Mouse (Mus musculus) limb, embryonic 11.5 days (tissue): ENCODE results near the gene Zc3h10. TPM values are rescaled to one million over a fixed set of nuclear protein-coding genes. Genes with fewer than 3 reads are reported as not detected.
A peak's percentile ranks its signal among the peaks of the same experiment; 100 is the strongest.
"Not testable (repeated sequence)": the region's sequence is repeated elsewhere in the genome, so short reads cannot be mapped to it uniquely, and the experiment has no call there.

ENCODE experiments used
- ATAC-seq: fragments of 200-750 bp; cut with Nextera tagmentation; 2 replicates; pipeline ENCODE4 v1.8.0; 2017; ENCODE audit warnings: low read depth; ENCODE audit not compliant: insufficient number of reproducible peaks, low FRiP score, low TSS enrichment
- DNase-seq: peaks from one replicate; pipeline ENCODE4 v3.0.0-alpha.2; 2015; ENCODE audit warnings: low spot score
- H3K27ac ChIP-seq: fragments of 300-500 bp; sonication (generic); replicated peaks from 2 replicates; pipeline ENCODE4 v1.5.1; 2014; ENCODE audit warnings: low read depth, mild to moderate bottlenecking, low read length
- H3K27me3 ChIP-seq: fragments of 300-500 bp; sonication (generic); 2 replicates; pipeline ENCODE4 v1.6.1; 2014; ENCODE audit warnings: mild to moderate bottlenecking, low read length, mixed read lengths; ENCODE audit not compliant: control insufficient read depth, insufficient read depth
- H3K36me3 ChIP-seq: fragments of 300-500 bp; sonication (generic); 2 replicates; pipeline ENCODE4 v1.6.1; 2014; ENCODE audit warnings: mild to moderate bottlenecking, low read length, moderate library complexity, mixed read lengths; ENCODE audit not compliant: control insufficient read depth, insufficient read depth
- H3K4me1 ChIP-seq: fragments of 300-500 bp; sonication (generic); 2 replicates; pipeline ENCODE4 v1.6.1; 2014; ENCODE audit warnings: low read length, mixed read lengths; ENCODE audit not compliant: control insufficient read depth, insufficient read depth
- H3K4me2 ChIP-seq: fragments of 300-500 bp; sonication (generic); 2 replicates; pipeline ENCODE4 v1.6.1; 2014; ENCODE audit warnings: low read depth, mild to moderate bottlenecking, moderate library complexity; ENCODE audit not compliant: severe bottlenecking
- H3K4me3 ChIP-seq: fragments of 300-500 bp; sonication (generic); 2 replicates; pipeline ENCODE4 v1.5.1; 2014; ENCODE audit warnings: low read depth, low read length
- H3K9ac ChIP-seq: fragments of 300-500 bp; sonication (generic); 2 replicates; pipeline ENCODE4 v1.6.1; 2014; ENCODE audit warnings: mild to moderate bottlenecking, low read length
- H3K9me3 ChIP-seq: fragments of 300-500 bp; sonication (generic); 2 replicates; pipeline ENCODE4 v1.6.1; 2016; ENCODE audit warnings: low read length; ENCODE audit not compliant: control insufficient read depth
- WGBS: fragments of 180-500 bp; shearing (Covaris S2); extraction: QIAGEN DNeasy Blood & Tissue Kit; methylation state at CpG from one replicate; pipeline ENCODE4 v1.1.7; 2014; 5-methylcytosine and 5-hydroxymethylcytosine counted together
- microRNA-seq: library from miRNA; unstranded; fragments of <30 nt; microRNA quantifications from one replicate; pipeline ENCODE4, GENCODE M21; 2016
- polyA plus RNA-seq: library from polyadenylated mRNA; unstranded; fragments of >200 nt; fragmentation: Nextera tagmentation; extraction: Ambion mirVana; gene quantifications from 2 replicates; pipeline ENCODE4 v1.2.1, GENCODE M21; 2014

Zc3h10 gene
- polyA plus RNA-seq, 1 experiment from 2014 or later = 19.4 TPM

- Histone ChIP-seq H3K4me3 (peak overlapping the region; percentile 86; the same call in 1 of the 2 replicates), H3K4me2 (peak overlapping the region; percentile 77; the same call in 1 of the 2 replicates), H3K27ac (no peak overlapping the region), H3K9ac (no peak overlapping the region), H3K4me1 (peaks cover 11% of the 10 kb centered on the region), H3K27me3 (no peaks in the 10 kb centered on the region), H3K36me3 (peaks cover 11% of the 10 kb centered on the region), H3K9me3 (no peaks in the 10 kb centered on the region)
- 71% methylated on average over 2 of the region's 2 CpGs for WGBS
- DNase-seq (no peak), ATAC-seq (no peak)
Observed at GRCm38 (mm10) chr10:128495270-128495669, 52.3 kb downstream of the Zc3h10 start.

GRCm38 (mm10) chr10:128494667-128495245 is 52.8 kb downstream of the Zc3h10 start:
- peaks cover 14% of the 10 kb centered on the region for H3K36me3 ChIP-seq
- H3K4me3 ChIP-seq = peak overlapping the region; percentile 86
- peak; percentile 42 for DNase-seq
- peaks cover 11% of the 10 kb centered on the region for H3K4me1 ChIP-seq
- H3K27me3 ChIP-seq = no peaks in the 10 kb centered on the region
- H3K27ac ChIP-seq = no peak overlapping the region
- 56% methylated on average over 11 of the region's 11 CpGs for WGBS
- peak overlapping the region; percentile 77 for H3K4me2 ChIP-seq
- peak overlapping the region; percentile 71 for H3K9ac ChIP-seq
- no peak for ATAC-seq
- no peaks in the 10 kb centered on the region for H3K9me3 ChIP-seq

DNA sequence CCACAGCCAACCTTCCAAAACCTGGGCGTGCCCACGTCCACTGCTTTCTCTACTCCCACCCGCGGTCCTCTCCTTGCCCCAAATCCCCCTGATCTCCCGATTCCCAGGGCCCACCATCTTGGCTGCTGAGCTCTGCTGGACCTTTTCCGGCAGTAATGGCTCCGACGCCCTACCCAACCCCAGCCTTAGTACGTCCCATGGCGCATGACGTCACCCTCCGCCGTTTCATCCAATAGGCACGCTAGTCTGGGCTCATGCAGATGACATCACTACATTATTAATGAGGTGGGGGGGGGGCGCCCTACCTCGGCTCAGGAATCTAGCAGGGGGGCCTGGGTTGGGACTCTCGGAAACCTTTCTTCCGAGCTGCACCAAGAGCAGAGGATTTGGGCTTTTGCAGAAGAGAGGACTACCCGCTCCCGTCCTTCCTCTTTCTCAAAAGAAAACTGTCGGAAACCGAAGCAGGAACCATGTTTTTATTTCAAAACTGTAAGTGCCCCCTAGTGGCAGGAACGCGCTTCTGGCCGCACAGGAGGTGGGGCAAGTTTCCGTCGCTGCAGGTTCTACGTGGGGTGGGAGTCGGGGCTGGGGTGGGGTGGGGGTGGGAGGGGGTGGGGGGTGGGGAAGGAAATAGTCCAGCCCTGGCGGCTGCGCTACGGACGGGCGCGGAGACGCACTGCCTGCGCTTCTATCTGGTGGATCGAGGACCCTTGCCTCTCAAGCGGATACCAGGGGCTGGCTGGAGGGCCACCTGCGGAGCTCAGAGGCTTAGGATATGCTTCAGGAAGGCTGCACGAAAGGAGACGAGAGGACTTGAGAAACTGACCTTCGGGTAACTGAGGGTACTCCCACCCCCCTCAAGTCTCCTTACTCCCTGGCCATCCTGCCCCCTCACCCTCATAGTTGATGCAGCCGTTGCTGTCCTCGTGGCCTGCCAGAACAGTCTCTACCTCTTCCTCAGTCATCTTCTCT is 53.6 kb downstream of the Zc3h10 start, which contains the start of gene Myl6:
Gene Myl6, minus strand, starts transcription at position 451 of the 972 bp plus-strand sequence.
- peak; percentile 92 for ATAC-seq
- Histone ChIP-seq H3K9ac (peak within 1 kb of the TSS; percentile 79), H3K27me3 (no peaks in the 10 kb centered on the region), H3K36me3 (peaks cover 18% of the 10 kb centered on the region), H3K4me1 (peaks cover 11% of the 10 kb centered on the region), H3K4me3 (peak within 1 kb of the TSS; percentile 86), H3K9me3 (no peaks in the 10 kb centered on the region), H3K27ac (peak within 1 kb of the TSS; percentile 73), H3K4me2 (peak within 1 kb of the TSS; percentile 77)
- peak; percentile 99 for DNase-seq
- under 1% methylated on average over 45 of the region's 45 CpGs for WGBS

GRCm38 (mm10) chr10:128493319-128493694 is 54.3 kb downstream of the Zc3h10 start:
- Histone ChIP-seq H3K27me3 (no peaks in the 10 kb centered on the region), H3K27ac (peak overlapping the region; percentile 73), H3K9ac (peak overlapping the region; percentile 79), H3K4me3 (peak overlapping the region; percentile 86), H3K4me2 (peak overlapping the region; percentile 59), H3K9me3 (no peaks in the 10 kb centered on the region), H3K4me1 (peaks cover 11% of the 10 kb centered on the region), H3K36me3 (peaks cover 19% of the 10 kb centered on the region)
- ATAC-seq (peak; percentile 14), DNase-seq (no peak)
- under 1% methylated on average over 12 of the region's 12 CpGs for WGBS

DNA sequence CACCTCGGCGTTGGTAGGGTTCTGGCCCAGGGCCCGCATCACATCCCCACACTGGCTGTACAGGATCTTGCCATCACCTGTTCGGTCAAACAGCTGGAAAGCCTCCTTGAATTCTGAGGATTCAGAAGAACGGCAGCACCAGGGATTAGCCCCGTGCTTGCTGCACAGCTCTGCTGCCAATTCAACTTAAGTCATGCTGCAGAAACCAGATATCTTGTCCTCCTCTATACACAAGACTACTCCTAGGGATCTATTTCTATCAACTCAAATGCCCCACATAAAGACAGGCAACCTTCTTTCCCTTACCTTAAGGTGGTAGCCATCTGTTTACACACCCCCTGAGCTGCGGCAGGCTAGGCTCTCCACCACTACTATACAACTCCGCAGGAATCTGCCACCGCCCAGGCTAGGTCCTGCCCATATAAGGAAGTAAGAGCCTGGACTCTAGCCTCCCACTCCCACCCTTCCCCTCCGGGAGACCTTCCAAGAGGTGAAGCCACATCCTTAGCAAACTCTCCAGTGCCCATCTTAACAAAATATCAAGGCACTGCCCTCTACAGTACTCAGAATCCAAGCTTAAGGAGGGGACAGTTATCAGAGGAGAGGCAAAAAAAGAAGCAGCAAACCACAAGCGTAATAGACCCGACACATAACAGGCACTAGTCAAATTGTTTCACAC is 54.8 kb downstream of the Zc3h10 start:
- DNase-seq (peak; percentile 64), ATAC-seq (no peak)
- Histone ChIP-seq H3K27ac (peak overlapping the region; percentile 73), H3K4me1 (peaks cover 11% of the 10 kb centered on the region), H3K4me3 (peak overlapping the region; percentile 86), H3K9ac (peak overlapping the region; percentile 79), H3K36me3 (peaks cover 23% of the 10 kb centered on the region), H3K27me3 (no peaks in the 10 kb centered on the region), H3K9me3 (no peaks in the 10 kb centered on the region), H3K4me2 (peak overlapping the region; percentile 59)
- WGBS = 32% methylated on average over 12 of the region's 12 CpGs

DNA sequence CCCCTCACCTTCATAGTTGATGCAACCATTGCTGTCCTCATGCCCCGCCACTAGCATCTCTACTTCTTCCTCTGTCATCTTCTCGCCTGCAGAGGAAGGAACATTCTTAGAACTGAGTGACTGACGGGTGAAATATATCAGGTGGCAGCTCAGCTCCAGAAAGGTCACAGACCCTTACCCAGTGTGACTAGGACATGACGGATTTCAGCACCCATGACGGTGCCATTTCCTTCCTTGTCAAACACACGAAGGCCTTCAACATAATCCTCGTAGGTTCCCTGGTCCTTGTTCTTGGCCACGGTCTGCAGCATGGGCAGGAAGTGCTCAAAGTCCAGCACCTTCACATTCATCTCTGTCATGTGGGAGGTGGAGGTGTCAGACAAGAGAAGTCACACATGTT is 55.5 kb downstream of the Zc3h10 start:
- H3K9me3 ChIP-seq, DNase-seq, ATAC-seq, H3K27me3 ChIP-seq, H3K9ac ChIP-seq, H3K27ac ChIP-seq: not testable (repeated sequence)
- Histone ChIP-seq H3K4me2 (peak overlapping the region; percentile 59), H3K4me3 (peak overlapping the region; percentile 86), H3K36me3 (peaks cover 30% of the 10 kb centered on the region), H3K4me1 (peaks cover 11% of the 10 kb centered on the region)
- WGBS = 74% methylated on average over 7 of the region's 8 CpGs

Small RNA genes lying within 50 kb of the gene (microRNA-seq; reads per million reads assigned to microRNA genes)
- gene Gm47275 (not detected), gene Mir6916 (not detected), gene Mir6917 (not detected)

Other genes with a start within 250 kb of the Zc3h10 start
- gene Il23a, start 249.0 kb downstream of the Zc3h10 start, polyA plus RNA-seq = not detected in 2 replicates
- 37.5 and 38.7 TPM in 2 replicates for gene Pan2, start 244.4 kb downstream of the Zc3h10 start, polyA plus RNA-seq
- gene Cnpy2, start 225.3 kb downstream of the Zc3h10 start, polyA plus RNA-seq = 343 and 351 TPM in 2 replicates
- 231 and 232 TPM in 2 replicates for gene Cs, start 210.0 kb downstream of the Zc3h10 start, polyA plus RNA-seq
- gene Coq10a, start 178.8 kb downstream of the Zc3h10 start, polyA plus RNA-seq = 8.5 and 11.0 TPM in 2 replicates
- 12.0 and 12.8 TPM in 2 replicates for gene Ankrd52, start 170.7 kb downstream of the Zc3h10 start, polyA plus RNA-seq
- gene Slc39a5, start 146.5 kb downstream of the Zc3h10 start, polyA plus RNA-seq = 0.07 and 0.20 TPM in 2 replicates
- 89.9 and 91.8 TPM in 2 replicates for gene Nabp2, start 136.3 kb downstream of the Zc3h10 start, polyA plus RNA-seq
- 34.3 and 34.6 TPM in 2 replicates for gene Rnf41, start 136.1 kb downstream of the Zc3h10 start, polyA plus RNA-seq
- gene Smarcc2, start 88.5 kb downstream of the Zc3h10 start, polyA plus RNA-seq = 96.5 and 105 TPM in 2 replicates
- 656 and 696 TPM in 2 replicates for gene Myl6, start 53.6 kb downstream of the Zc3h10 start, polyA plus RNA-seq
- gene Myl6b, start 49.1 kb downstream of the Zc3h10 start, polyA plus RNA-seq = 3.1 and 4.4 TPM in 2 replicates
- 7.6 and 8.9 TPM in 2 replicates for gene Esyt1, start 21.9 kb downstream of the Zc3h10 start, polyA plus RNA-seq
- gene Rpl41, start 1.5 kb upstream of the Zc3h10 start, polyA plus RNA-seq = 4,010 and 4,046 TPM in 2 replicates
- 274 and 289 TPM in 2 replicates for gene Pa2g4, start 18.2 kb upstream of the Zc3h10 start, polyA plus RNA-seq
- gene Erbb3, start 41.9 kb upstream of the Zc3h10 start, polyA plus RNA-seq = 7.6 and 8.1 TPM in 2 replicates
- gene Rps26, start 79.0 kb upstream of the Zc3h10 start, polyA plus RNA-seq = 831 and 876 TPM in 2 replicates
- 3.2 and 3.4 TPM in 2 replicates for gene Ikzf4, start 98.2 kb upstream of the Zc3h10 start, polyA plus RNA-seq
- 12.2 and 12.3 TPM in 2 replicates for gene Suox, start 126.3 kb upstream of the Zc3h10 start, polyA plus RNA-seq
- gene Rab5b, start 148.5 kb upstream of the Zc3h10 start, polyA plus RNA-seq = 62.4 and 62.5 TPM in 2 replicates
- 0.34 and 0.87 TPM in 2 replicates for gene Pmel, start 156.4 kb upstream of the Zc3h10 start, polyA plus RNA-seq
- 151 TPM in 2 replicates for gene Cdk2, start 157.3 kb upstream of the Zc3h10 start, polyA plus RNA-seq
- gene Dgka, start 197.1 kb upstream of the Zc3h10 start, polyA plus RNA-seq = 5.4 and 6.5 TPM in 2 replicates
- gene Pym1, start 200.1 kb upstream of the Zc3h10 start, polyA plus RNA-seq = 49.4 and 52.4 TPM in 2 replicates
- gene Mmp19, start 243.1 kb upstream of the Zc3h10 start, polyA plus RNA-seq = 0.35 and 0.55 TPM in 2 replicates